Mouse (Mus musculus) forebrain, postnatal 0 days (tissue): ENCODE data around the gene Snx15. TPM values are rescaled to one million over a fixed set of nuclear protein-coding genes. Genes with fewer than 3 reads are reported as not detected.
A peak's percentile ranks its signal among the peaks of the same experiment; 100 is the strongest.

Source experiments
- ATAC-seq: fragments of 200-750 bp; cut with Nextera tagmentation; 2 replicates; pipeline ENCODE4 v1.8.0; 2017; ENCODE audit warnings: mild to moderate bottlenecking, moderate library complexity
- DNase-seq: peaks from one replicate; pipeline ENCODE4 v3.0.0-alpha.2; 2015
- H3K27ac ChIP-seq: fragments of 300-500 bp; sonication (generic); 2 replicates; pipeline ENCODE4 v1.5.1; 2014; ENCODE audit warnings: low read depth, mild to moderate bottlenecking, antibody characterized with exemption, low read length, moderate library complexity, mixed read lengths
- H3K27me3 ChIP-seq: fragments of 300-500 bp; sonication (generic); 2 replicates; pipeline ENCODE4 v1.6.1; 2014; ENCODE audit warnings: mild to moderate bottlenecking, low read length, mixed read lengths; ENCODE audit not compliant: insufficient read depth
- H3K36me3 ChIP-seq: fragments of 300-500 bp; sonication (generic); 2 replicates; pipeline ENCODE4 v1.6.1; 2014; ENCODE audit warnings: mild to moderate bottlenecking, moderate library complexity; ENCODE audit not compliant: insufficient read depth
- H3K4me1 ChIP-seq: fragments of 300-500 bp; sonication (generic); 2 replicates; pipeline ENCODE4 v1.6.1; 2014; ENCODE audit warnings: antibody characterized with exemption; ENCODE audit not compliant: insufficient read depth
- H3K4me2 ChIP-seq: fragments of 300-500 bp; sonication (generic); 2 replicates; pipeline ENCODE4 v1.6.1; 2014; ENCODE audit warnings: low read depth, mild to moderate bottlenecking, moderate library complexity
- H3K4me3 ChIP-seq: fragments of 300-500 bp; sonication (generic); 2 replicates; pipeline ENCODE4 v1.5.1; 2014; ENCODE audit warnings: low read depth, low read length, mixed read lengths
- H3K9ac ChIP-seq: fragments of 300-500 bp; sonication (generic); 2 replicates; pipeline ENCODE4 v1.6.1; 2014; ENCODE audit warnings: mild to moderate bottlenecking
- H3K9me3 ChIP-seq: fragments of 300-500 bp; sonication (generic); 2 replicates; pipeline ENCODE4 v1.6.1; 2016; ENCODE audit warnings: low read length
- CTCF ChIP-seq: sonication (generic); IDR thresholded peaks from 2 replicates; pipeline ENCODE4 v1.5.1; 2016; ENCODE audit warnings: antibody characterized with exemption, control low read depth, low read depth
- WGBS: fragments of 180-500 bp; shearing (Covaris S2); extraction: QIAGEN DNeasy Blood & Tissue Kit; methylation state at CpG from one replicate; pipeline ENCODE4 v1.1.7; 2014; 5-methylcytosine and 5-hydroxymethylcytosine counted together
- polyA plus RNA-seq: library from polyadenylated mRNA; unstranded; fragments of >200 nt; fragmentation: Nextera tagmentation; extraction: Ambion mirVana; gene quantifications from 2 replicates; pipeline ENCODE4 v1.2.1, GENCODE M21; 2015
- total RNA-seq: library from RNA; depleted of rRNA; stranded (reverse); fragments of >200 nt; gene quantifications from 2 replicates; pipeline ENCODE4 v1.2.3, GENCODE M21; 2014; rRNA removed

Gene Snx15
- total RNA-seq = 46.1 and 57.0 TPM in 2 replicates
- 58.0 and 60.5 TPM in 2 replicates for polyA plus RNA-seq

DNA sequence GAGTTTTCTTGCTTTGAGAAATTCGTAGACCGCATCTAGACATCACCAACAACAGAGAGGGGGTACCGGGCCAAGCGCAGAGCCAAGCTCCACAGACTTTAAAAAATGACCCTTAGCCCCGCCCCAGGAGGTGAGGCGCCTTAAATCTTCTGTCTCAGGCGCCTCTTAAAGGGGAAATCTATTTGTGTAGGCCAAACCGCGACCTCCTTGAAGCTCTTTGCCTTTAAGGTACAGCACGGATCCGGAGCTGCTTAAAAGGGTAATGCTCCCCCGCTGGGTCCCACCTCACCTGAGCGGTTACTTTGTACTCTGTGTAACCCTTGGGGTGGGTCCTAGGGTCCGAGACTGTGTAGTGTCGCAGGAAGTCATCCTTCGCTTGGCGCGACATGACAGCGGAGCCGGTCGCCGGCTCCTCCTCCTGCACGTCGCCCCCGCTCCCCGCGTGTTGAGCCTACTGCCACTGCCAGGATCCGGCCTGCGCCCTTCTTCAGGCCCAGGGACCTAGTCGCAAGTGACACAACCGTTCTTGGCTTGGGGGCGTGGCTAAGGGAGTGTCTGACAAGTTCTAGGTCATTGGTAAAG, at the start of gene Snx15:
Gene Snx15, minus strand, starts transcription at position 545 of the 582 bp plus-strand sequence.
- Histone ChIP-seq H3K9me3 (no peaks in the 10 kb centered on the region), H3K4me1 (no peaks in the 10 kb centered on the region; the same call in 1 of the 2 replicates), H3K27me3 (no peaks in the 10 kb centered on the region), H3K9ac (peak within 1 kb of the TSS; percentile 68), H3K27ac (peak within 1 kb of the TSS; percentile 95), H3K4me3 (peak within 1 kb of the TSS; percentile 51), H3K4me2 (peak within 1 kb of the TSS; percentile 65), H3K36me3 (no peaks in the 10 kb centered on the region)
- 0% methylated on average over 32 of the region's 32 CpGs for WGBS
- ATAC-seq (peak; percentile 97), DNase-seq (peak; percentile 96)
- TF ChIP-seq CTCF = no peak

DNA sequence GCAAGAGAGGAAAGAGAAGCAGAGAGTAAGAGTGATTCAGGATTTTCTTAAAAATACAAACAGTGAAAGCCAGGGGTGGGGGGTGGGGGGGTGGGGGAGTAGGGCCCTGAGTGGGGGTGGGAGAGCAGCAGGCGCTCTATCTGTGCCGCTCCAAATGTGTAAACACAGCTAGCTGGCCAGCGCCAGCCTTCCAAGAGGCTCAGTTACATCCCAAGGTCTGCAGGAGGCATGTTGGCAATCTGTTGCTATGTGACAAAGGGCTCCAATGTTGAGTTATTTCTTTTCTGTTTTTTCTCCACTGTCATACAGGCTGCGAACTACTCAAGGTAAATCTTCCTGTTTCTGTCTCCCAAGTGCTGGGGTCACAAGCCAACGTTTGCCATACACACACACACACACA, 46.7 kb upstream of the Snx15 start:
- Histone ChIP-seq H3K4me3 (no peak overlapping the region), H3K9ac (no peak overlapping the region), H3K9me3 (no peaks in the 10 kb centered on the region), H3K36me3 (no peaks in the 10 kb centered on the region), H3K27me3 (no peaks in the 10 kb centered on the region), H3K4me1 (no peaks in the 10 kb centered on the region), H3K4me2 (no peak overlapping the region), H3K27ac (no peak overlapping the region)
- 44% methylated on average over 5 of the region's 5 CpGs for WGBS
- peak; percentile 11 for DNase-seq
- no peak for TF ChIP-seq CTCF
- ATAC-seq = peak; percentile 27; the same call in 1 of the 2 replicates

GRCm38 (mm10) chr19:6171215-6171614, 43.1 kb upstream of the Snx15 start:
- H3K9me3 ChIP-seq = no peaks in the 10 kb centered on the region
- H3K4me3 ChIP-seq = no peak overlapping the region
- no peak for ATAC-seq
- no peak for TF ChIP-seq CTCF
- WGBS = 86% methylated on average over 8 of the region's 8 CpGs
- no peak overlapping the region for H3K4me2 ChIP-seq
- DNase-seq = no peak
- no peaks in the 10 kb centered on the region for H3K27me3 ChIP-seq
- no peak overlapping the region for H3K9ac ChIP-seq
- no peaks in the 10 kb centered on the region for H3K4me1 ChIP-seq
- H3K36me3 ChIP-seq = no peaks in the 10 kb centered on the region
- H3K27ac ChIP-seq = no peak overlapping the region

GRCm38 (mm10) chr19:6166750-6167149, 38.6 kb upstream of the Snx15 start:
- Histone ChIP-seq H3K4me2 (no peak overlapping the region), H3K4me3 (no peak overlapping the region), H3K9me3 (no peaks in the 10 kb centered on the region), H3K36me3 (no peaks in the 10 kb centered on the region), H3K4me1 (no peaks in the 10 kb centered on the region), H3K27ac (no peak overlapping the region), H3K9ac (no peak overlapping the region), H3K27me3 (no peaks in the 10 kb centered on the region)
- WGBS = 78% methylated on average over 4 of the region's 4 CpGs
- no peak for ATAC-seq
- no peak for TF ChIP-seq CTCF
- DNase-seq = no peak

DNA sequence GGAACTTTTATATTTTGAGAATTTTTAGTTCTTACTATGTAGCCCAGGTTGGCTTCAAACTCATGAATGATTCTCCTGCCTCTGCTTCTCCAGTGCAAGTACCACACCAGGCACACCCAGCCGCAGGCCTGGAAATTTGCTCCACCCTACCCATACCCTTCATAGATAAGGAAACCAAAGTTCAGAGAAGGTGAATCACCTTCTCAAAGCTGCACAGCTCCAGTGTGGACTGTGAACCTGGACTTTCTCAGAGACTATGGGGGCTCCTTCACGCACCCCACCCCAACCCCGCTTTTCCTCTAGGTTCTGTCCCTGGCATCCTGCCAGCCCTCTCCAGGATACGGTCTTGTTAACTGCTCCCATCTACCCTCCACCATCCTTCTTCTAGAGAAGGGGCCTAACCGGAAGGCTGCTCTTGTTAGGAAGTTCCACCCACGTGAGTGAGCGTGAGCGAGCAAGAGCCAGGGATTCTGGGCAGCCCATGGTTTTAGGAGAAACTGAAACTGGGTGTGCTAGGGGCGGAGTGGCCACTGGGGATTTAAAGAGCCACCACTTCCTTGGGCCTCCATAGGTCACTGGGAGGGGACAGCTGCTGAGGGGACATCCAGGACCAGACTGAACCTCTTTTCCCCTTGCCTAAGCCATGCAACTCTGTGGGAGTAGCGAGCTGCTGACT, 35.9 kb upstream of the Snx15 start:
- H3K4me1 ChIP-seq = no peaks in the 10 kb centered on the region
- H3K27me3 ChIP-seq = no peaks in the 10 kb centered on the region
- H3K36me3 ChIP-seq = no peaks in the 10 kb centered on the region
- no peak overlapping the region for H3K27ac ChIP-seq
- no peak for ATAC-seq
- no peak overlapping the region for H3K9ac ChIP-seq
- H3K4me3 ChIP-seq = no peak overlapping the region
- no peaks in the 10 kb centered on the region for H3K9me3 ChIP-seq
- H3K4me2 ChIP-seq = no peak overlapping the region
- WGBS = 59% methylated on average over 10 of the region's 10 CpGs
- TF ChIP-seq CTCF = no peak
- DNase-seq = no peak

DNA sequence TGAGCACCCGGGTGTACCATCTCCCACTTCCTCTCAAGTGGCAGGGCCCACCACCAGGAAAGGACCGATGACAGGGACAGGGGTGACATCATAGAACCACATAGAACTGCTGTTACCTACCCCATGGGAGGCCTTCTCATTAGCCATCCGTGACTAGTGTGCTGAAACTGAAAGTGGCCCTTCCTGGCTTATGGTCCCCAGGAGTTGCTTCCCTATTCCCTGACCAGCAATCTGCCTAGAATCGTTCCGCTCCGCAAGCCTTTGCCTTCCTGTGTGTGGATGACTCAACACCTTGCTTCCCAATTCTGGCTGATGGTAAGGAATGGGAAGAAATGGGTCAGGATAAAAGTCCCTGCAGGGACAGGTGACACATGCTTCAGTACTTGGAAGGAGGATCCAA, 29.1 kb upstream of the Snx15 start:
- H3K9ac ChIP-seq = no peak overlapping the region

GRCm38 (mm10) chr19:6156372-6156771, 28.3 kb upstream of the Snx15 start:
- Histone ChIP-seq H3K4me1 (no peaks in the 10 kb centered on the region), H3K9ac (no peak overlapping the region), H3K4me3 (no peak overlapping the region), H3K27me3 (no peaks in the 10 kb centered on the region), H3K27ac (no peak overlapping the region), H3K36me3 (no peaks in the 10 kb centered on the region), H3K9me3 (no peaks in the 10 kb centered on the region), H3K4me2 (no peak overlapping the region)
- WGBS = 70% methylated on average over 8 of the region's 8 CpGs
- no peak for DNase-seq
- TF ChIP-seq CTCF = 0 out of 2 replicates have a peak, but pooled peaks have one; percentile 15
- ATAC-seq = no peak

More for the DNA sequence above, 29.1 kb upstream of the Snx15 start:
- Histone ChIP-seq H3K27me3 (no peaks in the 10 kb centered on the region), H3K4me3 (no peak overlapping the region), H3K4me2 (no peak overlapping the region), H3K9me3 (no peaks in the 10 kb centered on the region), H3K27ac (no peak overlapping the region), H3K4me1 (no peaks in the 10 kb centered on the region), H3K36me3 (no peaks in the 10 kb centered on the region)
- DNase-seq (no peak), ATAC-seq (no peak)
- WGBS = 83% methylated on average over 6 of the region's 6 CpGs
- TF ChIP-seq CTCF = no peak
